9 mouse cellular contexts compared by ENCODE assay signal in the genomic region with DNA sequence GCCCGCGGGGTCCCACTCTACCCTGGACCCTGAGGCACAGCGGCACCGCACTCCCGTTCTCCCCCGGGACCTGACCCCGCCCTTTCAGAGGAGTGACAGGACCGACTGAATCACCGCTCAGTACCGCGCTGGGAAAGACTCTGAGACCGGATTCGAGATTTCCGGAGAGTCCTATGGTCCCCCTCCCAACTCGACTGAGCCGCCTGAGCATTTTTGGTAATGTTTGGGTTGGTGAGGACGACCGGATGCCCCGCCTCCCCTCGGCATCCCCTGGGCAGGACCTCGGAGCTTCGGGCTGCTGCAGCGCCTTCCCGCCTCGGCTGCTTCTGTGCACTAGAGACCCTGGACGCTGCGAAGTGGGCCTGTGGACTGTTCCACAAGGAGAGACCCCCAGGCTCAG. TPM values are rescaled to one million over a fixed set of nuclear protein-coding genes. Genes with fewer than 3 reads are reported as not detected.
DNase-seq lines count a peak whose midpoint lies in the region; ATAC-seq and TF ChIP-seq lines count a peak whose summit lies in the region.
"Had no signal": no experiment of that assay in that cellular context is flagged by ENCODE, and none has a peak within 500 bp of the region (broad histone marks: within the 10 kb centered on the region; RNA-seq: fewer than 3 reads in every experiment).

No protein-coding gene starts in this region.

- no peaks in the 10 kb centered on the region for H3K9me3 ChIP-seq in intestine, embryonic 16.5 days (ENCODE audit: control insufficient read depth, low read length)
- no peaks in the 10 kb centered on the region for H3K9me3 ChIP-seq in neural tube, embryonic 14.5 days (ENCODE audit: control insufficient read depth, low read length)

- peak overlapping the region; percentile 61 for H3K9ac ChIP-seq in intestine, embryonic 16.5 days (ENCODE audit: low read depth, low read length)
- peak overlapping the region; percentile 46 for H3K9ac ChIP-seq in neural tube, embryonic 14.5 days (replicated peaks; ENCODE audit: low read depth, low read length)

- TF ChIP-seq POLR2A in cortical plate, adult 2 months (IDR thresholded peaks at IDR 0.05; ENCODE audit: extremely low read depth, insufficient read depth, low read length): no peak

- ATAC-seq in intestine, embryonic 16.5 days: peak; percentile 69
- ATAC-seq in neural tube, embryonic 14.5 days (ENCODE audit: low read depth): peak; percentile 12; the same call in 1 of the 2 replicates

- peak; percentile 62 for DNase-seq in NIH3T3 (ENCODE audit: low read depth)
- peak; percentile 99 for DNase-seq in heart, adult 11 months
- peak; percentile 90 to 91 for DNase-seq in lung, adult 18-20 months
- DNase-seq in thymus, postnatal 4 days: peak; percentile 83
- DNase-seq in layer of hippocampus, postnatal 36 days: no peak

- H3K36me3 ChIP-seq in intestine, embryonic 16.5 days (ENCODE audit: control insufficient read depth, insufficient read depth, low read length): no peaks in the 10 kb centered on the region
- H3K36me3 ChIP-seq in neural tube, embryonic 14.5 days (ENCODE audit: control insufficient read depth, insufficient read depth, low read length): no peaks in the 10 kb centered on the region

- peaks cover 12% of the 10 kb centered on the region for H3K27me3 ChIP-seq in intestine, embryonic 16.5 days (replicated peaks; ENCODE audit: control insufficient read depth, insufficient read depth, low read length)
- H3K27me3 ChIP-seq in neural tube, embryonic 14.5 days (ENCODE audit: control insufficient read depth, insufficient read depth, low read length): peaks cover 22% of the 10 kb centered on the region

- TF ChIP-seq CTCF in cortical plate, adult 2 months (IDR thresholded peaks at IDR 0.05; ENCODE audit: extremely low read depth, insufficient read depth, low read length): no peak

- H3K4me1 ChIP-seq in cortical plate, adult 2 months (ENCODE audit: control insufficient read depth, insufficient read depth, low read length): peaks cover 3% of the 10 kb centered on the region; the same call in 1 of the 2 replicates
- peaks cover 36% of the 10 kb centered on the region for H3K4me1 ChIP-seq in intestine, embryonic 16.5 days (ENCODE audit: control insufficient read depth, insufficient read depth, low read length)
- peaks cover 16% of the 10 kb centered on the region for H3K4me1 ChIP-seq in neural tube, embryonic 14.5 days (ENCODE audit: control insufficient read depth, insufficient read depth, low read length)

- under 1% methylated on average over 27 of the region's 27 CpGs for WGBS in intestine, embryonic 16.5 days
- 1% methylated on average over 27 of the region's 27 CpGs for WGBS in neural tube, embryonic 14.5 days

- H3K4me2 ChIP-seq in intestine, embryonic 16.5 days (ENCODE audit: low read depth, low read length): peak overlapping the region; percentile 63
- peak overlapping the region; percentile 53 for H3K4me2 ChIP-seq in neural tube, embryonic 14.5 days (ENCODE audit: low read depth, low read length)

- peak overlapping the region; percentile 82 for H3K27ac ChIP-seq in cortical plate, adult 2 months (ENCODE audit: insufficient read depth, low read length)
- H3K27ac ChIP-seq in intestine, embryonic 16.5 days (ENCODE audit: low read length): peak overlapping the region; percentile 91
- no peak overlapping the region; the same call in none of the 2 replicates for H3K27ac ChIP-seq in neural tube, embryonic 14.5 days (ENCODE audit: low read depth, low read length)

- H3K4me3 ChIP-seq in cortical plate, adult 2 months (ENCODE audit: insufficient read depth, low read length): peak overlapping the region; percentile 17; the same call in 1 of the 2 replicates
- peak overlapping the region; percentile 41 for H3K4me3 ChIP-seq in intestine, embryonic 16.5 days (ENCODE audit: low read length)
- peak overlapping the region; percentile 23 for H3K4me3 ChIP-seq in neural tube, embryonic 14.5 days (ENCODE audit: low read depth, low read length)

RNA-seq across cellular contexts. Expression of gene Mcam, which starts 4.2 kb away (rescaled TPM):
- polyA plus RNA-seq in cortical plate, adult 2 months (2012; rRNA removed): 26.2 and 27.4 TPM in 2 replicates
- 42.9 and 45.1 TPM in 2 replicates for polyA plus RNA-seq in intestine, embryonic 16.5 days (2015; fragmentation: Nextera tagmentation; extraction: Ambion mirVana)
- 9.0 and 23.0 TPM in 2 replicates for polyA plus RNA-seq in neural tube, embryonic 14.5 days (2014; fragmentation: Nextera tagmentation; extraction: Ambion mirVana)
- 10 to 100 TPM; 15.6 to 18.8 TPM for total RNA-seq in layer of hippocampus, postnatal 36 days (2021)

RNA-seq across cellular contexts. Expression of gene Rnf26, which starts 16.7 kb away (rescaled TPM):
- polyA plus RNA-seq in cortical plate, adult 2 months (2012; rRNA removed): 29.5 and 30.3 TPM in 2 replicates
- polyA plus RNA-seq in intestine, embryonic 16.5 days (2015; fragmentation: Nextera tagmentation; extraction: Ambion mirVana): 45.4 and 48.1 TPM in 2 replicates
- polyA plus RNA-seq in neural tube, embryonic 14.5 days (2014; fragmentation: Nextera tagmentation; extraction: Ambion mirVana): 28.9 and 32.6 TPM in 2 replicates
- 10 to 100 TPM; 28.4 to 28.6 TPM for total RNA-seq in layer of hippocampus, postnatal 36 days (2021)

RNA-seq across cellular contexts. Expression of gene Gm49380, which starts 16.7 kb away (rescaled TPM):
- 0.10 and 0.19 TPM in 2 replicates for polyA plus RNA-seq in cortical plate, adult 2 months (2012; rRNA removed)
- polyA plus RNA-seq in intestine, embryonic 16.5 days (2015; fragmentation: Nextera tagmentation; extraction: Ambion mirVana): 0.05 and 0.12 TPM in 2 replicates
- polyA plus RNA-seq in neural tube, embryonic 14.5 days (2014; fragmentation: Nextera tagmentation; extraction: Ambion mirVana): 0.08 and 0.10 TPM in 2 replicates
- under 1 TPM; 0.35 to 0.61 TPM for total RNA-seq in layer of hippocampus, postnatal 36 days (2021)
- polyA plus RNA-seq: large intestine, adult 2 months had no signal

RNA-seq across cellular contexts. Expression of gene C1qtnf5, which starts 23.0 kb away (rescaled TPM):
- 24.7 and 30.5 TPM in 2 replicates for polyA plus RNA-seq in cortical plate, adult 2 months (2012; rRNA removed)
- 2.7 and 3.0 TPM in 2 replicates for polyA plus RNA-seq in intestine, embryonic 16.5 days (2015; fragmentation: Nextera tagmentation; extraction: Ambion mirVana)
- 6.7 and 8.0 TPM in 2 replicates for polyA plus RNA-seq in neural tube, embryonic 14.5 days (2014; fragmentation: Nextera tagmentation; extraction: Ambion mirVana)
- 10 to 100 TPM; 17.0 to 17.6 TPM for total RNA-seq in layer of hippocampus, postnatal 36 days (2021)

RNA-seq across cellular contexts. Expression of gene Mfrp, which starts 28.5 kb away (rescaled TPM):
- polyA plus RNA-seq in cortical plate, adult 2 months (2012; rRNA removed): 0.15 and 0.35 TPM in 2 replicates
- 0.18 and 0.24 TPM in 2 replicates for polyA plus RNA-seq in intestine, embryonic 16.5 days (2015; fragmentation: Nextera tagmentation; extraction: Ambion mirVana)
- polyA plus RNA-seq in neural tube, embryonic 14.5 days (2014; fragmentation: Nextera tagmentation; extraction: Ambion mirVana): not detected in 2 replicates
- total RNA-seq in layer of hippocampus, postnatal 36 days (2021): 1 to 10 TPM in 1 of 2 experiments, under 1 TPM in 1; 0.17 to 2.5 TPM
- polyA plus RNA-seq: large intestine, adult 2 months had no signal

Comparison
In these comparisons a context has a peak if more than half of its experiments do, and no peak if none do; other contexts are left out.
1. DNase-seq: peak in NIH3T3 (single experiment), heart, adult 11 months (single experiment), lung, adult 18-20 months (2 of 2) and thymus, postnatal 4 days (single experiment); none in layer of hippocampus, postnatal 36 days (0 of 2).
2. Peak in every context shown above with its lines, with median percentiles within 50 percentile points of each other: H3K4me3 ChIP-seq.